Mouse (Mus musculus) Muller cell, postnatal 12 days (primary cell): ENCODE measurements around the gene Lima1.

Experiments used
- DNase-seq: peaks from one replicate; pipeline ENCODE4 v3.0.0-alpha.2; 2015; ENCODE audit errors: inconsistent ontology term

Lima1 gene

DNA sequence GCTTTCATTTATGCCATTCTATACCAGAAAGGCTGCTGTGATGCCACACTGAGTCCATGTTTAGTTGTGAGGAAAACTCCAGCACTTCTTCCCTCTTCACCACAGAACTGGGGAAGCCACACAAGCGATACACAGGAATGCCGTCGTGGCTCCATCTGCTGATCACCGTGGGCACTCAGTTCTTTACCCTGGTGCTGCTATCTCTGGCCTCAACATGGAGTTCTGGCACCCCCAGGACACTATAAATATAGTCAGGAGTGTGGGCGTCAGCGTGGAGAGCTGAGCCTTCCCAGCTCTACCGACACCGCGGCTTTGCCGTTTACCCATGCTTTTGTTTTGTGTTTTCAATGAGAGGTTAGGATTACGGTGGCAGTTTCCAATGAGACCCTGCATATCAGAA is 138.6 kb downstream of the Lima1 start:
- no peak for DNase-seq

DNA sequence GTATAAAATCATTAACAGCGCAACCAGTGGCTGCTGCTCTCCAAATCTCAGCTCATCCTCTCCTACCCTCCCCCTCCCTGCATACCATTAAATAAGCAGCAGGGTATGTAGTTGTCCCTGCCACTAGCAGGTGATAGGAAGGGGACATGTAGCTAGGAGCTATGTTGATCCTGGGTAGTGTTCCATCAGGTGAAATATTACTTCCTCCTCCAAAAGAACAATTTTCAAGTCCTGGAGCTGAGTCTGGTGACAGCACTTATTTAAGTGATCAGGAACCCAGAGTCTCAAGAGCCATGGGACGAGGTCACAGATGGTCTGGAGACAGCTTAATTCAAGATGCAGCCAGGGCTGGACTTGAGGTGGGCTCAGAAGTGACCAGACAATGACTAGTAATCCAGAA is 139.6 kb downstream of the Lima1 start:
- no peak for DNase-seq

DNA sequence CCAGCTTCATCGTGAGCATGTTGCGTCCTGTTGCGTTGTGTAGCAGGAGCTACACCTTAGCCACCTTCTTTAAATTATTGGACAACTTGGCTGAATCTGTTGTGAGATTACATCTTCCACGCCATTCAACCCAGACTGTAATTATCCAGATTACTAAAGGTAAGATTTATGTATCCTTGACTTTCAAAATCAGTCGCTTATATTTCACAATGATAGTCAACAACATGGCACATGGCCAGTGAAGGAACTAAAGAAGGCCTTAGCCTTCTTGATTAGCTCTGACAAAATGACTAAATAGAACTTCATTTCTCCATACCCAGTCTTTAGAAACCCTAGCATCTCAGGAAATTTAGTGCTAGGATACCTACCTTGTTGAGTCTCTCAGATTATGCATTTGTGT is 142.1 kb downstream of the Lima1 start:
- DNase-seq = no peak

DNA sequence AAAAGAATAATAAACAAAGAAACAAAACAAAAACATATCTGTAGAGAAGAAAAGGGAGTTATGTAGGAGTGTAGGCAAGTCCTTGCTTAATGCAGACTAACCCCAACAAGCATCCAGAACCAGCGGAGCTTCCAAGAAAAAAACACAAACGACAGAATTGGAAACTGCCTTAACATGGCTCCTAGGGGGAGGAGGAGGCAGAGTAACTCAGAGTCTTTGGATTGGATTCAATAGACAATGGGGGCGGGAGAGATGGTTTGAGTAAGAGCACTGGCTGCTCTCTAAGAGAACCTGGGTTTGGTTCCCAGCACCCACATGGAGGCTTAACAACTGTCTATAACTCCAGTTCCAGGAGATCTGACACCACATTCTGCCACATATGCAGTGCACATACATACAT is 143.6 kb downstream of the Lima1 start:
- DNase-seq = no peak

DNA sequence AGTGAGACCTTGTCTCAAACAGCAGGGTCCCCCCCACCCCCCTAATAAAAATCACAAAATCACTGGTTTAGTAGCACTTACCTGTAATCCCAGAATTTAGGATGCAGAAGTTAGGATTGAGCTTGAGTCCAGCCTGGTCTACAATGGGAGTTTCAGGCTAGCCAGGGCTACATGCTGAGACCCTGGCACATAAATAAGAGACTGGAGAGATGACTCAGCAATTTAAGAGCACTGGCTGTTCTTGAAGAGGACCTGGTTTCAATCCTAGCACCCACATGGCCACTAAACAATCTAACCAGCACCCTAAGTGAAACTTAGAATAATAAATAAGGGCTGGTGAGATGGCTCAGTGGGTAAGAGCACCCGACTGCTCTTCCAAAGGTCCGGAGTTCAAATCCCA is 144.1 kb downstream of the Lima1 start:
- no peak for DNase-seq

DNA sequence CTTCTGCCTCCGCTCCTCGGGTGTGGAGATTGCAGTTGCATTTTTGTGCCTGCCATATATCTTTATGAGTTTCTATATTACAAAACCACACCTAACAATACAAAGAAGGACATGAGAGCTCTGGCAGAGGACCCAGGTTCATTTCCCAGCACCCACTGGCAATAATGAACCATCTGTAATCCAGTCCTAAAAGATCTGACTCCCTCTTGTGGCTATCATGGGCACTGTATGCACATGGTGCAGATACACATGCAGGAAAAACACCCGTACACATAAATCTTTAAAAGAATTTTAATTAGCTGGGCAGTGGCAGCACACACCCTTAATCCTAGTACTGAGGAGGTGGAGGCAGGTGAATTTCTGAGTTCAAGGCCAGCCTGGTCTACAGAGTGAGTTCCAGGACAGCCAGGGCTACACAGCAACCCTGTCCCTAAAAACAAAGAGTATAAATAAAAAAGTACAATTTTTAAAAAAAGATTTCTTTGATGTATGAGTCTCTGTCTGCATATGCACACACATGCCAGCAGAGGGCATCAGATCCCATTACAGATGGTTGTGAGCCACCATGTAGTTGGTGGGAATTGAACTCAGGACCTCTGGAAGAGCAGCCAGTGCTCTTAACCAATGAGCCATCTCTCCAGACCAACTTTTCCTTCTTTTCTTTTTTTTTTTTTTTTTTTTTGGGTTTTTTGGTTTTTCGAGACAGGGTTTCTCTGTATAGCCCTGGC is 146.0 kb downstream of the Lima1 start:
- DNase-seq = no peak
